Mouse (Mus musculus) kidney, embryonic 16.5 days (tissue): Measurements from ENCODE around the gene Eif4g3. TPM values are rescaled to one million over a fixed set of nuclear protein-coding genes. Genes with fewer than 3 reads are reported as not detected.

Experiments
- microRNA-seq: library from miRNA; unstranded; fragments of <30 nt; microRNA quantifications from one replicate; pipeline ENCODE4, GENCODE M21; 2016
- polyA plus RNA-seq: library from polyadenylated mRNA; unstranded; fragments of >200 nt; fragmentation: Nextera tagmentation; extraction: Ambion mirVana; gene quantifications from 2 replicates; pipeline ENCODE4 v1.2.1, GENCODE M21; 2015

Eif4g3 gene
- polyA plus RNA-seq, 1 experiment from 2014 or later: 32.9 TPM

Small RNA genes within 50 kb of the gene (microRNA-seq; reads per million reads assigned to microRNA genes)
- 2.4 reads per million, percentile 10 among the genes with 10 or more reads in this experiment for gene Mir6399

Other genes starting within 250 kb of the Eif4g3 start
- 19.2 and 19.3 TPM in 2 replicates for gene Alpl, start 196.6 kb upstream of the Eif4g3 start, polyA plus RNA-seq
- gene Ece1, start 130.8 kb upstream of the Eif4g3 start, polyA plus RNA-seq: 55.5 and 72.3 TPM in 2 replicates
- gene Hp1bp3, start 223.3 kb downstream of the Eif4g3 start, polyA plus RNA-seq: 155 and 160 TPM in 2 replicates